Mouse (Mus musculus) neural tube, embryonic 11.5 days (tissue): Measurements from ENCODE around the gene Clec12b. TPM values are rescaled to one million over a fixed set of nuclear protein-coding genes. Genes with fewer than 3 reads are reported as not detected.
A peak's percentile ranks its signal among the peaks of the same experiment; 100 is the strongest.

ENCODE experiments used
- ATAC-seq: fragments of 200-750 bp; cut with Nextera tagmentation; 2 replicates; pipeline ENCODE4 v1.8.0; 2017; ENCODE audit warnings: moderate number of reproducible peaks, mild to moderate bottlenecking, moderate TSS enrichment, moderate library complexity; ENCODE audit not compliant: insufficient read depth, low FRiP score, low TSS enrichment
- DNase-seq: peaks from one replicate; pipeline ENCODE4 v3.0.0-alpha.2; 2015; ENCODE audit warnings: low spot score
- H3K27ac ChIP-seq: fragments of 300-500 bp; sonication (generic); 2 replicates; pipeline ENCODE4 v1.5.1; 2014; ENCODE audit warnings: low read depth, mild to moderate bottlenecking, low read length
- H3K27me3 ChIP-seq: fragments of 300-500 bp; sonication (generic); 2 replicates; pipeline ENCODE4 v1.6.1; 2014; ENCODE audit warnings: mild to moderate bottlenecking, low read length, mixed read lengths; ENCODE audit not compliant: control insufficient read depth, insufficient read depth
- H3K36me3 ChIP-seq: fragments of 300-500 bp; sonication (generic); 2 replicates; pipeline ENCODE4 v1.6.1; 2014; ENCODE audit warnings: mild to moderate bottlenecking, low read length, moderate library complexity, mixed read lengths; ENCODE audit not compliant: control insufficient read depth, insufficient read depth
- H3K4me1 ChIP-seq: fragments of 300-500 bp; sonication (generic); 2 replicates; pipeline ENCODE4 v1.6.1; 2014; ENCODE audit warnings: low read length, mixed read lengths; ENCODE audit not compliant: control insufficient read depth, insufficient read depth
- H3K4me2 ChIP-seq: fragments of 300-500 bp; sonication (generic); 2 replicates; pipeline ENCODE4 v1.6.1; 2014; ENCODE audit warnings: low read depth, mild to moderate bottlenecking, moderate library complexity
- H3K4me3 ChIP-seq: fragments of 300-500 bp; sonication (generic); 2 replicates; pipeline ENCODE4 v1.5.1; 2014; ENCODE audit warnings: low read depth, low read length
- H3K9ac ChIP-seq: fragments of 300-500 bp; sonication (generic); 2 replicates; pipeline ENCODE4 v1.6.1; 2014; ENCODE audit warnings: mild to moderate bottlenecking, low read length
- H3K9me3 ChIP-seq: fragments of 300-500 bp; sonication (generic); 2 replicates; pipeline ENCODE4 v1.6.1; 2016; ENCODE audit warnings: low read length; ENCODE audit not compliant: control insufficient read depth
- WGBS: fragments of 180-500 bp; shearing (Covaris S2); extraction: QIAGEN DNeasy Blood & Tissue Kit; methylation state at CpG from one replicate; pipeline ENCODE4 v1.1.7; 2014; 5-methylcytosine and 5-hydroxymethylcytosine counted together
- polyA plus RNA-seq: library from polyadenylated mRNA; unstranded; fragments of >200 nt; fragmentation: Nextera tagmentation; extraction: Ambion mirVana; gene quantifications from 2 replicates; pipeline ENCODE4 v1.2.1, GENCODE M21; 2014

Gene Clec12b
- polyA plus RNA-seq = 0.37 TPM in 1 of 2 replicates, not detected in the other

- Histone ChIP-seq H3K4me3 (no peak within 1 kb of the TSS), H3K4me2 (no peak within 1 kb of the TSS), H3K9ac (no peak within 1 kb of the TSS), H3K27me3 (no peaks in the 10 kb centered on the region), H3K27ac (no peak within 1 kb of the TSS), H3K36me3 (no peaks in the 10 kb centered on the region), H3K4me1 (no peaks in the 10 kb centered on the region), H3K9me3 (no peaks in the 10 kb centered on the region)
- WGBS = 78% methylated on average over 2 of the region's 2 CpGs
- ATAC-seq (no peak), DNase-seq (no peak)
Observed at GRCm38 (mm10) chr6:129385774-129386173, at the start of gene Clec12b. TSS of gene Clec12b (minus strand) at chr6:129385874.

- H3K4me1 ChIP-seq = no peaks in the 10 kb centered on the region
- DNase-seq (no peak), ATAC-seq (no peak)
- no peak overlapping the region for H3K27ac ChIP-seq
- H3K9ac ChIP-seq = no peak overlapping the region
- no peak overlapping the region for H3K4me2 ChIP-seq
- H3K36me3 ChIP-seq = no peaks in the 10 kb centered on the region
- 74% methylated on average over 5 of the region's 5 CpGs for WGBS
- H3K4me3 ChIP-seq = no peak overlapping the region
- H3K9me3 ChIP-seq = no peaks in the 10 kb centered on the region
- no peaks in the 10 kb centered on the region for H3K27me3 ChIP-seq
Observed at GRCm38 (mm10) chr6:129434239-129434638, 48.6 kb upstream of the Clec12b start.

- H3K9me3 ChIP-seq = no peaks in the 10 kb centered on the region
- H3K9ac ChIP-seq = no peak overlapping the region
- H3K27ac ChIP-seq = no peak overlapping the region
- no peaks in the 10 kb centered on the region for H3K36me3 ChIP-seq
- H3K4me3 ChIP-seq = no peak overlapping the region
- ATAC-seq (no peak), DNase-seq (no peak)
- H3K27me3 ChIP-seq = no peaks in the 10 kb centered on the region
- WGBS = 80% methylated on average over 4 of the region's 4 CpGs
- H3K4me2 ChIP-seq = no peak overlapping the region
- H3K4me1 ChIP-seq = no peaks in the 10 kb centered on the region
Observed at GRCm38 (mm10) chr6:129427281-129427680, 41.6 kb upstream of the Clec12b start.

GRCm38 (mm10) chr6:129425812-129426211 lies 40.1 kb upstream of the Clec12b start:
- Histone ChIP-seq H3K4me3 (no peak overlapping the region), H3K27ac (no peak overlapping the region), H3K4me2 (no peak overlapping the region), H3K9ac (no peak overlapping the region), H3K27me3 (no peaks in the 10 kb centered on the region), H3K4me1 (no peaks in the 10 kb centered on the region), H3K9me3 (no peaks in the 10 kb centered on the region), H3K36me3 (no peaks in the 10 kb centered on the region)
- 40% methylated on average over 5 of the region's 5 CpGs for WGBS
- DNase-seq = peak; percentile 13
- no peak for ATAC-seq

GRCm38 (mm10) chr6:129425217-129425616 lies 39.5 kb upstream of the Clec12b start:
- H3K4me3 ChIP-seq = no peak overlapping the region
- H3K9ac ChIP-seq = no peak overlapping the region
- no peaks in the 10 kb centered on the region for H3K36me3 ChIP-seq
- H3K27ac ChIP-seq = no peak overlapping the region
- no peaks in the 10 kb centered on the region for H3K9me3 ChIP-seq
- H3K4me2 ChIP-seq = no peak overlapping the region
- no peaks in the 10 kb centered on the region for H3K27me3 ChIP-seq
- no peak for ATAC-seq
- WGBS = 71% methylated on average over 5 of the region's 5 CpGs
- no peak for DNase-seq
- H3K4me1 ChIP-seq = no peaks in the 10 kb centered on the region

- Histone ChIP-seq H3K4me2 (no peak overlapping the region), H3K36me3 (no peaks in the 10 kb centered on the region), H3K4me1 (no peaks in the 10 kb centered on the region), H3K27ac (no peak overlapping the region), H3K9me3 (no peaks in the 10 kb centered on the region), H3K27me3 (no peaks in the 10 kb centered on the region), H3K4me3 (no peak overlapping the region), H3K9ac (no peak overlapping the region)
- peak; percentile 76 for DNase-seq
- 33% methylated on average over 1 of the region's 1 CpGs for WGBS
- peak; percentile 76 for ATAC-seq
Observed at GRCm38 (mm10) chr6:129423734-129424072, 38.0 kb upstream of the Clec12b start.

- Histone ChIP-seq H3K4me2 (no peak overlapping the region), H3K4me3 (no peak overlapping the region), H3K27me3 (no peaks in the 10 kb centered on the region), H3K27ac (no peak overlapping the region), H3K36me3 (no peaks in the 10 kb centered on the region), H3K4me1 (no peaks in the 10 kb centered on the region), H3K9me3 (no peaks in the 10 kb centered on the region), H3K9ac (no peak overlapping the region)
- no peak for DNase-seq
- no peak for ATAC-seq
- WGBS = 82% methylated on average over 4 of the region's 4 CpGs
Observed at GRCm38 (mm10) chr6:129423040-129423733, 37.5 kb upstream of the Clec12b start.

GRCm38 (mm10) chr6:129422311-129422710 lies 36.6 kb upstream of the Clec12b start:
- Histone ChIP-seq H3K4me1 (no peaks in the 10 kb centered on the region), H3K9ac (no peak overlapping the region), H3K27ac (no peak overlapping the region), H3K4me2 (no peak overlapping the region), H3K4me3 (no peak overlapping the region), H3K36me3 (no peaks in the 10 kb centered on the region), H3K9me3 (no peaks in the 10 kb centered on the region), H3K27me3 (no peaks in the 10 kb centered on the region)
- WGBS = 85% methylated on average over 3 of the region's 3 CpGs
- no peak for DNase-seq
- ATAC-seq = no peak

- no peaks in the 10 kb centered on the region for H3K4me1 ChIP-seq
- H3K4me2 ChIP-seq = no peak overlapping the region
- H3K4me3 ChIP-seq = no peak overlapping the region
- H3K27me3 ChIP-seq = no peaks in the 10 kb centered on the region
- ATAC-seq (no peak), DNase-seq (no peak)
- H3K9me3 ChIP-seq = no peaks in the 10 kb centered on the region
- no peak overlapping the region for H3K27ac ChIP-seq
- H3K36me3 ChIP-seq = no peaks in the 10 kb centered on the region
- WGBS = 85% methylated on average over 1 of the region's 1 CpGs
- H3K9ac ChIP-seq = no peak overlapping the region
Observed at GRCm38 (mm10) chr6:129414177-129414576, 28.5 kb upstream of the Clec12b start.
